Mouse (Mus musculus): ENCODE measurements around the gene Dab1. TPM values are rescaled to one million over a fixed set of nuclear protein-coding genes. Genes with fewer than 3 reads are reported as not detected.

Dab1 gene
- polyA plus RNA-seq, 1 experiment: 1.1 TPM

DNA sequence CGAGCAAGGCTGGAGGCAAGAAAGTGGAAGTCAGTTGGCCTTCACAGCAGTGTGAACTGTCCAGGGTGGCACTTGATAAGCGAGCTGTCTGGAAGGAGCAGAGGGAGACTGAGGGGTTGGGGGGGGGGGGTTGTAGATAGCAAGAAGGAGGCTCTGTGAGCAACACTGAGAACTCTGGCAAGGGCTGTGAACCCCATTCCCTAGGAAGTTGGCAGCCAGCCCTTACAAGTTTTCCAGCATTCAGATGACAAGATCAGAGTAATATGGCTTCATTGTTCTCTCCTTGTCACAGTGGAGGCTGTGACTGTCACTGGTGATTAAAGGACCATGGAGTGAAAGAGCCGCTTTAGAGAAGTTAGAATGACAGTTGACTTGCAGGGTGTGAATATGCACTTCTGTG lies 662.4 kb downstream of the Dab1 start:
- H3K27ac ChIP-seq (ENCODE audit: control insufficient read depth, insufficient read depth, low read depth, low read length): no peak overlapping the region
- H3K36me3 ChIP-seq (ENCODE audit: control insufficient read depth, insufficient read depth, low read length): no peaks in the 10 kb centered on the region
- no peak for TF ChIP-seq CTCF (IDR thresholded peaks at IDR 0.05; ENCODE audit: control insufficient read depth, insufficient read depth, insufficient replicate concordance, low read depth, low read length)
- TF ChIP-seq POLR2A (IDR thresholded peaks at IDR 0.05; ENCODE audit: control insufficient read depth, low read depth, low read length): no peak
- no peaks in the 10 kb centered on the region for H3K27me3 ChIP-seq (ENCODE audit: control insufficient read depth, insufficient read depth, low read length)
- H3K4me3 ChIP-seq (ENCODE audit: control insufficient read depth, low read depth, low read length): no peak overlapping the region
- H3K4me1 ChIP-seq (ENCODE audit: control insufficient read depth, insufficient read depth, low read length): no peaks in the 10 kb centered on the region

DNA sequence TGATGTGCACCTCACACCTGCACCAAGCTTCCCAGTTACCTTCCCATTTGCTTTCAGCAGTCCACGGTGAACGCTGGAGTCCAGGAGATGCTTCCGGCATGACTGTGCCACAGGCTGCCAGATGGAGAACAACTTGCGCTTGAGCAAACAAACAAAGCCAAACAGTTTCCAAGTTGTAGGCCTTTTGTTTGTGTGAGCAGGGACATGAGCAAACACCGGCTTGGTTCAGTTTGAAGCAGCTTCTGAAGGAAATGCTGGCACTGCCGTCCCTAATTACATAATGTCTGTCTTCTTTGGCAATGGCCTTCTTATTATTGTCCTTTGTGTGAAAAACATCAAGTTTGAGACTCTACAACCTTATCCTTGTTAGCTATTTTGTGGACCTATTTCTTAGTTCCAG lies 664.7 kb downstream of the Dab1 start:
- no peak overlapping the region for H3K4me3 ChIP-seq (ENCODE audit: control insufficient read depth, low read depth, low read length)
- TF ChIP-seq POLR2A (IDR thresholded peaks at IDR 0.05; ENCODE audit: control insufficient read depth, low read depth, low read length): no peak
- TF ChIP-seq CTCF (IDR thresholded peaks at IDR 0.05; ENCODE audit: control insufficient read depth, insufficient read depth, insufficient replicate concordance, low read depth, low read length): no peak
- no peaks in the 10 kb centered on the region for H3K27me3 ChIP-seq (ENCODE audit: control insufficient read depth, insufficient read depth, low read length)
- no peaks in the 10 kb centered on the region for H3K4me1 ChIP-seq (ENCODE audit: control insufficient read depth, insufficient read depth, low read length)
- H3K36me3 ChIP-seq (ENCODE audit: control insufficient read depth, insufficient read depth, low read length): no peaks in the 10 kb centered on the region
- H3K27ac ChIP-seq (ENCODE audit: control insufficient read depth, insufficient read depth, low read depth, low read length): no peak overlapping the region

DNA sequence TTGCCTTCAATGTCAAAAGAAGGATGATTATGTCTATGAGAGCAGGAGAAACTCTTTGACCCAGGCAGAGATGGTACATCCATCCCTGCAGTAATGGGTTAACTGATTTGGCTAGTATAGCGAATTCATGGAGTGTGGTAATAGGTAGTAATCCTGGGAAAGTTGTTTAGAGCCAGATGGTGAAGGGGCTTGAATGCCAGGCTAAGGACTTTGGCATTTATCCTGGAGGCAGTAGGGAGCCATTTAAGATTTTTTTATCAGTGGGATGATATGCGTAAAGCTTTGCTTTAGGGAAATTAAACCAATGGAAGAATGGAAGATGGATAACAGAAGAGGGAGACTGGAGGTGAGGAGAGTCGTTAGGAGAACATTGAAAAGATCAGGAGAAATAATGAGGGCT lies 669.2 kb downstream of the Dab1 start:
- H3K4me1 ChIP-seq (ENCODE audit: control insufficient read depth, insufficient read depth, low read length): no peaks in the 10 kb centered on the region
- no peak for TF ChIP-seq CTCF (IDR thresholded peaks at IDR 0.05; ENCODE audit: control insufficient read depth, insufficient read depth, insufficient replicate concordance, low read depth, low read length)
- no peak for TF ChIP-seq POLR2A (IDR thresholded peaks at IDR 0.05; ENCODE audit: control insufficient read depth, low read depth, low read length)
- H3K27ac ChIP-seq (ENCODE audit: control insufficient read depth, insufficient read depth, low read depth, low read length): no peak overlapping the region
- H3K36me3 ChIP-seq (ENCODE audit: control insufficient read depth, insufficient read depth, low read length): no peaks in the 10 kb centered on the region
- H3K27me3 ChIP-seq (ENCODE audit: control insufficient read depth, insufficient read depth, low read length): no peaks in the 10 kb centered on the region
- no peak overlapping the region for H3K4me3 ChIP-seq (ENCODE audit: control insufficient read depth, low read depth, low read length)

DNA sequence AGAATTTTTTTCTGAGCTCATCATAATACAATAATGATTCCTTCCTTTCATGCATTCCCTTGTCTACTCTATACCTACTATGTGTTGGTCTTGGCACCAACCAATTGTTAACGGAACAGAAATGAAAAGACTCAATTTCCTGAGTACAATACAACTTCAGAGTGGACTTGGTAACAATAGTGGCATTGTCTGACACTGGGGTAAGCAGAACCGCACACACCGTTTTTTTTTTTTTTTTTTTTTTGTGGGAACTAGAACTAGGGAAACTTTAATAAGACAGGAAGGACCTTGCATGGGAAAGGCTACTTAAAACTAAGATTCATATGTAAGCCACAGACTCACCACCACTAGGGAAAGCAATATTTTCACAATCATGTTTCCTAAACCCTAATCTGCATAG lies 682.6 kb downstream of the Dab1 start:
- Histone ChIP-seq H3K36me3 (ENCODE audit: control insufficient read depth, insufficient read depth, low read length) (no peaks in the 10 kb centered on the region), H3K27ac (ENCODE audit: control insufficient read depth, insufficient read depth, low read depth, low read length) (no peak overlapping the region), H3K4me3 (ENCODE audit: control insufficient read depth, low read depth, low read length) (no peak overlapping the region), H3K4me1 (ENCODE audit: control insufficient read depth, insufficient read depth, low read length) (no peaks in the 10 kb centered on the region), H3K27me3 (ENCODE audit: control insufficient read depth, insufficient read depth, low read length) (no peaks in the 10 kb centered on the region)
- no peak for TF ChIP-seq POLR2A (IDR thresholded peaks at IDR 0.05; ENCODE audit: control insufficient read depth, low read depth, low read length)
- TF ChIP-seq CTCF (IDR thresholded peaks at IDR 0.05; ENCODE audit: control insufficient read depth, insufficient read depth, insufficient replicate concordance, low read depth, low read length): no peak

DNA sequence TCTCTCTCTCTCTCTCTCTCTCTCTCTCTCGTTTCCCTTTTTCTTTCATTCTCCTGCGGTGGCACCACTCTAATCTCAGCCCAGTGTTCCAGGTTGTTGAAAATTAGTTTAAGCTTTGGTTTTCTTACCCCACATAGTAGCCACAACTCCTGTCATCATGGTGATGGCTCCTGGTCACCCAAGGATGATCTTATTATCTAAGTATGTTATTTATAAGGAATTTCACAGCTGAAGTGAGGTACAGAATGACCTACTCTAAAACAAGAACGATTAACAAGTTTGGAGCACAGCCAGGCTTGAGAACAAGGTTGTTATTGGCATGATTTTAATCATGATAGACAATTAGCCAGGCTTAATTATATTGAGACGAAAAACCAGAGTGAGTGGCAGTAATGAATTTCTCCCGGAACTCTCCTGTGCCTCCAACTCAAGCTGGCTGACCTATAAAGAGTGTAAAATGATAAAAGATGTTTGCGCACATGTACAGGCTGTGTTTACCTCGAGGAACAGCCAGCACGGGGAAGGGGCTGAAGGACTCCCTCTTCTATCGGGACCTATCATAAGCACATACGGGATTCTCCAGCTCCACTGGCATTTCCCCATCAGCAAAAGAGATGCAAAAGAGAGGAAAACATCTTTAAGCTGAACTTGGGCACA lies 684.0 kb downstream of the Dab1 start:
- TF ChIP-seq POLR2A (IDR thresholded peaks at IDR 0.05; ENCODE audit: control insufficient read depth, low read depth, low read length) (no peak), CTCF (IDR thresholded peaks at IDR 0.05; ENCODE audit: control insufficient read depth, insufficient read depth, insufficient replicate concordance, low read depth, low read length) (no peak)
- no peaks in the 10 kb centered on the region for H3K4me1 ChIP-seq (ENCODE audit: control insufficient read depth, insufficient read depth, low read length)

DNA sequence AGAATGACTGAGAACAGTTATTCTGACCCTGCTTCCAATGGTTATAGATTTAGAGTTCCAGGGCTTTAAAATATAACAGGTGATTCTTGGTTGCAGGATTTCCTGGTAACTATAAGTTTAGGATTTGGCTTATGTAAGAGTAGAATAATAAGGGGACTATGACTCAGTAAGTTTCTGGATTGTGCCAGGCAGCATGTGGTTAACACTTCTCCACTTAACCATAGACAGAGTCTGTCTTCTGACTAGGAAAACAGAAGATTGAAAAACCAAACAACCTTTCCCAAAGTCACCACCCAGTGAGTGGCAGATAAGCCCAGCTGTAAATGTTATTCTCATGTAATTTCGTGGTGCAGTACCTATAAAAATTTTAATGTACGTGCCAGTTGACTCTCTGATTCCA lies 688.6 kb downstream of the Dab1 start:
- Histone ChIP-seq H3K27ac (ENCODE audit: control insufficient read depth, insufficient read depth, low read depth, low read length) (no peak overlapping the region), H3K36me3 (ENCODE audit: control insufficient read depth, insufficient read depth, low read length) (no peaks in the 10 kb centered on the region), H3K27me3 (ENCODE audit: control insufficient read depth, insufficient read depth, low read length) (no peaks in the 10 kb centered on the region), H3K4me3 (ENCODE audit: control insufficient read depth, low read depth, low read length) (no peak overlapping the region), H3K4me1 (ENCODE audit: control insufficient read depth, insufficient read depth, low read length) (no peaks in the 10 kb centered on the region)
- TF ChIP-seq POLR2A (IDR thresholded peaks at IDR 0.05; ENCODE audit: control insufficient read depth, low read depth, low read length) (no peak), CTCF (IDR thresholded peaks at IDR 0.05; ENCODE audit: control insufficient read depth, insufficient read depth, insufficient replicate concordance, low read depth, low read length) (no peak)

More for the DNA sequence above, 684.0 kb downstream of the Dab1 start:
- Histone ChIP-seq H3K27me3 (ENCODE audit: control insufficient read depth, insufficient read depth, low read length) (no peaks in the 10 kb centered on the region), H3K27ac (ENCODE audit: control insufficient read depth, insufficient read depth, low read depth, low read length) (no peak overlapping the region), H3K4me3 (ENCODE audit: control insufficient read depth, low read depth, low read length) (no peak overlapping the region), H3K36me3 (ENCODE audit: control insufficient read depth, insufficient read depth, low read length) (no peaks in the 10 kb centered on the region)

DNA sequence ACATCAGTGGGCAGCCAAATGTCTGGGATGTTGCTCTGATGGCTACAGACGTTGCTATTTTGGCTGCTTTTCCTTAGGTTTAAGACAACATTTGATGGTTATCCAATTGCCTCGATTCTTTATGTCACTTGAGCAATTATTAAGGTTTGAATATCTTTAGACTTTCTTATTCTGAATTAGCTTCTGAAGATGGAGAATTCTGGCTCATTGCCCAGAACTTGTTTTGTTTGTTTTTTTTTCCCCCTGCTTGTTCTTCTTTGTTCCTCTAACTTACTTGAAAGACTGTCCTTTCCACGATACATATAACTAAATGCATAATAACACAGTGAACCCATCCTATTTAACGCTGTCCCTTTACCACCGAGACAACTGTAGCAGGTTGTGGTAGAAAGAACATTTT lies 707.1 kb downstream of the Dab1 start:
- no peak overlapping the region for H3K27ac ChIP-seq (ENCODE audit: control insufficient read depth, insufficient read depth, low read depth, low read length)
- no peak overlapping the region for H3K4me3 ChIP-seq (ENCODE audit: control insufficient read depth, low read depth, low read length)
- TF ChIP-seq CTCF (IDR thresholded peaks at IDR 0.05; ENCODE audit: control insufficient read depth, insufficient read depth, insufficient replicate concordance, low read depth, low read length): no peak
- no peak for TF ChIP-seq POLR2A (IDR thresholded peaks at IDR 0.05; ENCODE audit: control insufficient read depth, low read depth, low read length)
- H3K27me3 ChIP-seq (ENCODE audit: control insufficient read depth, insufficient read depth, low read length): no peaks in the 10 kb centered on the region
- H3K36me3 ChIP-seq (ENCODE audit: control insufficient read depth, insufficient read depth, low read length): no peaks in the 10 kb centered on the region
- no peaks in the 10 kb centered on the region for H3K4me1 ChIP-seq (ENCODE audit: control insufficient read depth, insufficient read depth, low read length)
